Mouse (Mus musculus): Measurements from ENCODE around the gene Hyou1. TPM values are rescaled to one million over a fixed set of nuclear protein-coding genes. Genes with fewer than 3 reads are reported as not detected.

The Hyou1 gene
- polyA plus RNA-seq, 2 experiments: 28.5 to 64.4 TPM

GRCm38 (mm10) chr9:44343781-44344421, 35.4 kb upstream of the Hyou1 start, which contains the start of gene Hmbs:
Gene Hmbs, minus strand, starts transcription at chr9:44344228.
- peak within 1 kb of the TSS; percentile 92 for H3K27ac ChIP-seq (replicated peaks; ENCODE audit: low read depth, low read length)
- H3K36me3 ChIP-seq (ENCODE audit: control insufficient read depth, insufficient read depth, low read length): peaks cover 42% of the 10 kb centered on the region
- peak within 1 kb of the TSS; percentile 66 for H3K4me2 ChIP-seq (replicated peaks; ENCODE audit: low read depth, low read length, severe bottlenecking)
- peak within 1 kb of the TSS; percentile 83 for H3K9ac ChIP-seq (ENCODE audit: low read depth, low read length, severe bottlenecking)
- 0% methylated on average over 26 of the region's 39 CpGs for WGBS
- peak; percentile 52; the same call in 1 of the 2 replicates for TF ChIP-seq POLR2A (IDR thresholded peaks at IDR 0.05; ENCODE audit: borderline replicate concordance, extremely low read depth, insufficient read depth, insufficient read length)
- ATAC-seq (ENCODE audit: low FRiP score, low read depth) (peak; percentile 96), DNase-seq (ENCODE audit: low spot score) (peak; percentile 94)
- peak within 1 kb of the TSS; percentile 83 for H3K4me3 ChIP-seq (replicated peaks; ENCODE audit: low read length)
- peaks cover 4% of the 10 kb centered on the region for H3K4me1 ChIP-seq (ENCODE audit: control insufficient read depth, insufficient read depth, low read length)
- no peaks in the 10 kb centered on the region for H3K9me3 ChIP-seq (ENCODE audit: control insufficient read depth, low read length)
- no peaks in the 10 kb centered on the region for H3K27me3 ChIP-seq (ENCODE audit: control insufficient read depth, insufficient read depth, low read length)

GRCm38 (mm10) chr9:44345570-44346433, 33.5 kb upstream of the Hyou1 start:
- H3K9ac ChIP-seq (ENCODE audit: low read depth, low read length, severe bottlenecking): no peak overlapping the region
- no peak overlapping the region for H3K4me2 ChIP-seq (replicated peaks; ENCODE audit: low read depth, low read length, severe bottlenecking)
- peaks cover 4% of the 10 kb centered on the region for H3K4me1 ChIP-seq (ENCODE audit: control insufficient read depth, insufficient read depth, low read length)
- 89% methylated on average over 6 of the region's 6 CpGs for WGBS
- peaks cover 53% of the 10 kb centered on the region for H3K36me3 ChIP-seq (ENCODE audit: control insufficient read depth, insufficient read depth, low read length)
- H3K4me3 ChIP-seq (replicated peaks; ENCODE audit: low read length): no peak overlapping the region
- H3K27me3 ChIP-seq (ENCODE audit: control insufficient read depth, insufficient read depth, low read length): no peaks in the 10 kb centered on the region
- no peaks in the 10 kb centered on the region for H3K9me3 ChIP-seq (ENCODE audit: control insufficient read depth, low read length)
- ATAC-seq (ENCODE audit: low FRiP score, low read depth) (no peak), DNase-seq (ENCODE audit: low spot score) (no peak)
- no peak overlapping the region for H3K27ac ChIP-seq (replicated peaks; ENCODE audit: low read depth, low read length)
- no peak for TF ChIP-seq POLR2A (IDR thresholded peaks at IDR 0.05; ENCODE audit: borderline replicate concordance, extremely low read depth, insufficient read depth, insufficient read length)

GRCm38 (mm10) chr9:44347166-44347565, 32.1 kb upstream of the Hyou1 start:
- TF ChIP-seq POLR2A (IDR thresholded peaks at IDR 0.05; ENCODE audit: borderline replicate concordance, extremely low read depth, insufficient read depth, insufficient read length): no peak
- Histone ChIP-seq H3K9ac (ENCODE audit: low read depth, low read length, severe bottlenecking) (no peak overlapping the region), H3K27me3 (ENCODE audit: control insufficient read depth, insufficient read depth, low read length) (no peaks in the 10 kb centered on the region), H3K4me1 (ENCODE audit: control insufficient read depth, insufficient read depth, low read length) (peaks cover 4% of the 10 kb centered on the region), H3K36me3 (ENCODE audit: control insufficient read depth, insufficient read depth, low read length) (peaks cover 59% of the 10 kb centered on the region), H3K27ac (replicated peaks; ENCODE audit: low read depth, low read length) (no peak overlapping the region), H3K4me3 (replicated peaks; ENCODE audit: low read length) (no peak overlapping the region), H3K9me3 (ENCODE audit: control insufficient read depth, low read length) (no peaks in the 10 kb centered on the region), H3K4me2 (replicated peaks; ENCODE audit: low read depth, low read length, severe bottlenecking) (no peak overlapping the region)
- 90% methylated on average over 9 of the region's 9 CpGs for WGBS
- ATAC-seq (ENCODE audit: low FRiP score, low read depth) (no peak), DNase-seq (ENCODE audit: low spot score) (no peak)

GRCm38 (mm10) chr9:44347621-44348020, 31.7 kb upstream of the Hyou1 start:
- Histone ChIP-seq H3K27ac (replicated peaks; ENCODE audit: low read depth, low read length) (no peak overlapping the region), H3K36me3 (ENCODE audit: control insufficient read depth, insufficient read depth, low read length) (peaks cover 63% of the 10 kb centered on the region), H3K27me3 (ENCODE audit: control insufficient read depth, insufficient read depth, low read length) (no peaks in the 10 kb centered on the region), H3K4me3 (replicated peaks; ENCODE audit: low read length) (no peak overlapping the region), H3K9me3 (ENCODE audit: control insufficient read depth, low read length) (no peaks in the 10 kb centered on the region), H3K9ac (ENCODE audit: low read depth, low read length, severe bottlenecking) (no peak overlapping the region), H3K4me2 (replicated peaks; ENCODE audit: low read depth, low read length, severe bottlenecking) (no peak overlapping the region), H3K4me1 (ENCODE audit: control insufficient read depth, insufficient read depth, low read length) (peaks cover 4% of the 10 kb centered on the region)
- DNase-seq (ENCODE audit: low spot score) (no peak), ATAC-seq (ENCODE audit: low FRiP score, low read depth) (no peak)
- WGBS: 83% methylated on average over 4 of the region's 4 CpGs
- no peak for TF ChIP-seq POLR2A (IDR thresholded peaks at IDR 0.05; ENCODE audit: borderline replicate concordance, extremely low read depth, insufficient read depth, insufficient read length)

GRCm38 (mm10) chr9:44348546-44348945, 30.7 kb upstream of the Hyou1 start:
- DNase-seq (ENCODE audit: low spot score) (no peak), ATAC-seq (ENCODE audit: low FRiP score, low read depth) (no peak)
- Histone ChIP-seq H3K9ac (ENCODE audit: low read depth, low read length, severe bottlenecking) (no peak overlapping the region), H3K4me1 (ENCODE audit: control insufficient read depth, insufficient read depth, low read length) (no peaks in the 10 kb centered on the region), H3K27ac (replicated peaks; ENCODE audit: low read depth, low read length) (no peak overlapping the region), H3K4me3 (replicated peaks; ENCODE audit: low read length) (no peak overlapping the region), H3K36me3 (ENCODE audit: control insufficient read depth, insufficient read depth, low read length) (peaks cover 73% of the 10 kb centered on the region), H3K27me3 (ENCODE audit: control insufficient read depth, insufficient read depth, low read length) (no peaks in the 10 kb centered on the region), H3K4me2 (replicated peaks; ENCODE audit: low read depth, low read length, severe bottlenecking) (no peak overlapping the region), H3K9me3 (ENCODE audit: control insufficient read depth, low read length) (no peaks in the 10 kb centered on the region)
- TF ChIP-seq POLR2A (IDR thresholded peaks at IDR 0.05; ENCODE audit: borderline replicate concordance, extremely low read depth, insufficient read depth, insufficient read length): no peak
- WGBS: 95% methylated on average over 4 of the region's 4 CpGs
